8 mouse cellular contexts compared by ENCODE assay signal in the genomic region with DNA sequence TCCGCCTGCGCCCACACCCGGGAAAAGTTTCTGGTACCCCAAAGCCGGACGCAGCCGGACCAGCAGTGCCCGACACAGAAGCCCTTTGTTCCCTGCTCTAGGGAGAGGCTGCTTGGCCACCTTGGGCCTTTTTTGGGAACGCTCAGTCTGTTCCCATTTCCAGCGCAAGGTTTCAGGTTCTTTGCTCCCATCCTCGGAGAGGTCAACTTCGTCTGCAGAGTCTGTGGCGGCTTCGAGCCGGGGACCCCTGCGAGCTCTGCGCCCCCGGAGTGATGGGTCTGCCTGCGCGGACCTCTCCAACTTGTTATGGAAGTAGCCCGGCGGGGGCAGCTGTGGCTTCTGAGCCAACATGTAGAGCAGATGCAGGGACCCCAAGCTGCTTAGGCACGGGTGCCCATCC.
DNase-seq lines count a peak whose midpoint lies in the region; ATAC-seq lines count a peak whose summit lies in the region.
"Not testable (repeated sequence)": the region's sequence is repeated elsewhere in the genome, so short reads cannot be mapped to it uniquely, and the experiment has no call there.

No protein-coding gene starts in this region.

- ATAC-seq in forebrain, embryonic 14.5 days; heart, embryonic 16.5 days (replicated peaks; ENCODE audit: extremely low read depth, insufficient read depth, low FRiP score); intestine, embryonic 14.5 days (replicated peaks; ENCODE audit: low FRiP score, low TSS enrichment, low read depth); limb, embryonic 13.5 days (ENCODE audit: low FRiP score, low read depth); neural tube, embryonic 13.5 days (ENCODE audit: low read depth): not testable (repeated sequence)

- not testable (repeated sequence) for H3K9me3 ChIP-seq in forebrain, embryonic 14.5 days (replicated peaks; ENCODE audit: control insufficient read depth, low read length); heart, embryonic 16.5 days (replicated peaks; ENCODE audit: control insufficient read depth, low read length); intestine, embryonic 14.5 days (ENCODE audit: control insufficient read depth, low read length); limb, embryonic 13.5 days; neural tube, embryonic 13.5 days

- not testable (repeated sequence) for H3K27me3 ChIP-seq in forebrain, embryonic 14.5 days (replicated peaks; ENCODE audit: control insufficient read depth, insufficient read depth, low read length); heart, embryonic 16.5 days (ENCODE audit: control insufficient read depth, insufficient read depth, low read length); intestine, embryonic 14.5 days (replicated peaks; ENCODE audit: control insufficient read depth, insufficient read depth, low read length); limb, embryonic 13.5 days; neural tube, embryonic 13.5 days

- H3K9ac ChIP-seq in forebrain, embryonic 14.5 days (ENCODE audit: low read length); heart, embryonic 16.5 days (ENCODE audit: low read length): not testable (repeated sequence)
- peak overlapping the region; percentile 22; the same call in 1 of the 2 replicates for H3K9ac ChIP-seq in intestine, embryonic 14.5 days (ENCODE audit: low read length)
- peak overlapping the region; percentile 75 for H3K9ac ChIP-seq in limb, embryonic 13.5 days
- peak overlapping the region; percentile 72 for H3K9ac ChIP-seq in neural tube, embryonic 13.5 days

- not testable (repeated sequence) for H3K4me1 ChIP-seq in forebrain, embryonic 14.5 days (ENCODE audit: control insufficient read depth, insufficient read depth, low read length); heart, embryonic 16.5 days (ENCODE audit: control insufficient read depth, insufficient read depth, low read length); intestine, embryonic 14.5 days (replicated peaks; ENCODE audit: control insufficient read depth, insufficient read depth, low read length); limb, embryonic 13.5 days; neural tube, embryonic 13.5 days (replicated peaks)

- not testable (repeated sequence) for H3K36me3 ChIP-seq in forebrain, embryonic 14.5 days (ENCODE audit: control insufficient read depth, insufficient read depth, low read length); heart, embryonic 16.5 days (ENCODE audit: control insufficient read depth, insufficient read depth); intestine, embryonic 14.5 days (ENCODE audit: control insufficient read depth, insufficient read depth, low read length); limb, embryonic 13.5 days; neural tube, embryonic 13.5 days

- H3K27ac ChIP-seq in forebrain, embryonic 14.5 days (ENCODE audit: low read depth, low read length); heart, embryonic 16.5 days (ENCODE audit: low read length); intestine, embryonic 14.5 days (ENCODE audit: low read depth); limb, embryonic 13.5 days; neural tube, embryonic 13.5 days (replicated peaks): not testable (repeated sequence)

- peak; percentile 8 for DNase-seq in 3134 (ENCODE audit: extremely low read depth, insufficient read length, low spot score)
- peak; percentile 7 for DNase-seq in embryo, embryonic 11.5 days (ENCODE audit: low read depth, low spot score)
- peak; percentile 0 for DNase-seq in forebrain, embryonic 14.5 days (ENCODE audit: low spot score)
- peak; percentile 72 for DNase-seq in intestine, embryonic 14.5 days (ENCODE audit: low spot score)
- peak; percentile 24 for DNase-seq in mesoderm, embryonic 11.5 days (ENCODE audit: low read depth, low spot score)

- WGBS in forebrain, embryonic 14.5 days: 13% methylated on average over 16 of the region's 22 CpGs
- 7% methylated on average over 21 of the region's 22 CpGs for WGBS in heart, embryonic 16.5 days
- WGBS in intestine, embryonic 14.5 days: 2% methylated on average over 18 of the region's 22 CpGs
- 8% methylated on average over 21 of the region's 22 CpGs for WGBS in limb, embryonic 13.5 days
- 7% methylated on average over 22 of the region's 22 CpGs for WGBS in neural tube, embryonic 13.5 days

- peak overlapping the region; percentile 41 for H3K4me3 ChIP-seq in forebrain, embryonic 14.5 days (ENCODE audit: low read depth, low read length)
- peak overlapping the region; percentile 56 for H3K4me3 ChIP-seq in heart, embryonic 16.5 days (ENCODE audit: low read length)
- H3K4me3 ChIP-seq in intestine, embryonic 14.5 days (ENCODE audit: low read depth, low read length): peak overlapping the region; percentile 47
- peak overlapping the region; percentile 60 for H3K4me3 ChIP-seq in limb, embryonic 13.5 days
- peak overlapping the region; percentile 54 for H3K4me3 ChIP-seq in neural tube, embryonic 13.5 days

- H3K4me2 ChIP-seq in forebrain, embryonic 14.5 days (ENCODE audit: low read length): peak overlapping the region; percentile 49
- peak overlapping the region; percentile 61 for H3K4me2 ChIP-seq in heart, embryonic 16.5 days (ENCODE audit: low read depth, low read length)
- peak overlapping the region; percentile 45 for H3K4me2 ChIP-seq in intestine, embryonic 14.5 days (ENCODE audit: low read length)
- peak overlapping the region; percentile 62 for H3K4me2 ChIP-seq in limb, embryonic 13.5 days (replicated peaks)
- H3K4me2 ChIP-seq in neural tube, embryonic 13.5 days: peak overlapping the region; percentile 58

Comparison
In these comparisons a context has a peak if more than half of its experiments do, and no peak if none do; other contexts are left out.
1. DNase-seq: peak in every context shown above with its lines; median percentile 72 in intestine, embryonic 14.5 days; 24 in mesoderm, embryonic 11.5 days; 8 in 3134; 7 in embryo, embryonic 11.5 days; 0 in forebrain, embryonic 14.5 days.